In the genomic region with DNA sequence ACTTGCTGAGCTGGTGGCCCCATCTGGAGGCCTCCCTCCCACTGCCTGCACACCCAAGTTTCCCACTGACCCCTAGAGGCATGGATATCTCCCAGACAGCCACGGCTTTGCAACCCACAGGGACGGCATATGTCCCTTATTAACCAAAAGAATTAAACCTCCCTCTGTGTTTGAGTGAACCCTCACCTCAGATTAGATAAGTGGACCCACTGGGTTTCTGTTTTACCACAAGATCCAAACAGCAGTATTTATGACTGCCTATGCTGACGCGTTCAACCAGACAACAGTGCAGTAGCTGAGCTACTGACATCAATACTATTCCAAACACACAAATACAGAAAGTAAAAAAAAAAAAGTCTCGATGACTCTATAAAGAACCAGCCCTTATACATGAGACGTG, we compare ENCODE assay signal across 28 mouse cellular contexts. TPM values are rescaled to one million over a fixed set of nuclear protein-coding genes. Genes with fewer than 3 reads are reported as not detected.
DNase-seq lines count a peak whose midpoint lies in the region; ATAC-seq and TF ChIP-seq lines count a peak whose summit lies in the region.
"Had no signal": no experiment of that assay in that cellular context is flagged by ENCODE, and none has a peak within 500 bp of the region (broad histone marks: within the 10 kb centered on the region; RNA-seq: fewer than 3 reads in every experiment).

No protein-coding gene starts in this region.

- WGBS in heart, postnatal 0 days, result 60% methylated on average over 6 of the region's 6 CpGs
- 22% methylated on average over 6 of the region's 6 CpGs for WGBS in liver, embryonic 14.5 days (ENCODE audit: insufficient replicate concordance)

- 0 out of 2 replicates have a peak, but pooled peaks cover 3% of the 10 kb centered on the region for H3K4me1 ChIP-seq in heart, postnatal 0 days (ENCODE audit: control insufficient read depth, insufficient read depth)
- peaks cover 90% of the 10 kb centered on the region for H3K4me1 ChIP-seq in megakaryocyte, embryonic 14.5 days
- H3K4me1 ChIP-seq in liver, embryonic 14.5 days (replicated peaks; ENCODE audit: control insufficient read depth in 2 of 2, insufficient read depth in 2 of 2, low read length in 1 of 2), result peaks cover 0 to 22% of the 10 kb centered on the region in 2 experiments; a peak in 2 of 4 replicates
- H3K4me1 ChIP-seq: midbrain, embryonic 15.5 days; neural tube, embryonic 12.5 days had no signal

- 0 out of 2 replicates have a peak, but pooled peaks have one; percentile 3 for TF ChIP-seq CTCF in heart, postnatal 0 days (IDR thresholded peaks at IDR 0.05; ENCODE audit: low read depth)
- 0 out of 2 replicates have a peak, but pooled peaks have one; percentile 12 for TF ChIP-seq CTCF in liver, embryonic 14.5 days (IDR thresholded peaks at IDR 0.05; ENCODE audit: low read depth)

- DNase-seq in heart, postnatal 0 days (ENCODE audit: low spot score), result no peak
- no peak for DNase-seq in heart, postnatal 10 days
- no peak for DNase-seq in liver, embryonic 14.5 days (ENCODE audit: low read depth in 3 of 3, low spot score in 3 of 3)
- DNase-seq in thymus, postnatal 4 days, result no peak
- DNase-seq in layer of hippocampus, postnatal 10 days (ENCODE audit: low spot score in 2 of 2), result no peak
- DNase-seq: adrenal gland, adult 8-10 months; B cell, adult 2 months; cerebellum, adult 18-20 months; cerebellum, postnatal 25 days; forebrain, postnatal 0 days; heart, postnatal 14 days; kidney, adult 18-20 months; kidney, postnatal 4 days; lung, postnatal 10 days; retina, postnatal 1 day; right cerebral cortex, postnatal 25 days; spleen, adult 18-20 months had no signal

- H3K9ac ChIP-seq in heart, postnatal 0 days (replicated peaks; ENCODE audit: low read depth, low read length), result no peak overlapping the region
- no peak overlapping the region for H3K9ac ChIP-seq in liver, embryonic 14.5 days (replicated peaks)
- H3K9ac ChIP-seq: forebrain, postnatal 0 days; limb, embryonic 12.5 days; midbrain, embryonic 15.5 days; neural tube, embryonic 12.5 days had no signal

- 0 out of 2 replicates have a peak, but pooled peaks cover 5% of the 10 kb centered on the region for H3K36me3 ChIP-seq in heart, postnatal 0 days (replicated peaks; ENCODE audit: control insufficient read depth, insufficient read depth, low read length)
- peaks cover 28% of the 10 kb centered on the region for H3K36me3 ChIP-seq in megakaryocyte, embryonic 14.5 days (replicated peaks; ENCODE audit: low read length)
- H3K36me3 ChIP-seq in liver, embryonic 14.5 days (replicated peaks; ENCODE audit: control insufficient read depth, insufficient read depth, low read depth), result no peaks in the 10 kb centered on the region
- H3K36me3 ChIP-seq: heart, embryonic 10.5 days; limb, embryonic 12.5 days; midbrain, embryonic 15.5 days; neural tube, embryonic 12.5 days had no signal

- no peak for ATAC-seq in heart, postnatal 0 days (ENCODE audit: insufficient read depth, low read depth)
- ATAC-seq in megakaryocyte, adult 5-6 weeks (ENCODE audit: poor library complexity, severe bottlenecking), result no peak
- no peak for ATAC-seq in liver, embryonic 14.5 days (ENCODE audit: insufficient read depth)
- ATAC-seq: activated CD4-positive, CD25-positive, alpha-beta regulatory T cell, adult 4 months; forebrain, postnatal 0 days; hindbrain, postnatal 0 days; midbrain, embryonic 15.5 days had no signal

- no peaks in the 10 kb centered on the region for H3K9me3 ChIP-seq in heart, postnatal 0 days (replicated peaks; ENCODE audit: control insufficient read depth, low read length)
- no peaks in the 10 kb centered on the region for H3K9me3 ChIP-seq in megakaryocyte, embryonic 14.5 days
- H3K9me3 ChIP-seq in liver, embryonic 14.5 days (ENCODE audit: control insufficient read depth, low read length), result no peaks in the 10 kb centered on the region
- H3K9me3 ChIP-seq: embryonic facial prominence, embryonic 10.5 days; forebrain, embryonic 10.5 days; heart, embryonic 10.5 days; limb, embryonic 12.5 days; midbrain, embryonic 15.5 days; neural tube, embryonic 12.5 days had no signal

- H3K4me2 ChIP-seq in heart, postnatal 0 days (ENCODE audit: low read depth, low read length), result no peak overlapping the region
- no peak overlapping the region for H3K4me2 ChIP-seq in liver, embryonic 14.5 days (ENCODE audit: low read depth)
- H3K4me2 ChIP-seq: limb, embryonic 12.5 days; midbrain, embryonic 15.5 days; neural tube, embryonic 12.5 days had no signal

- no peak overlapping the region for H3K27ac ChIP-seq in heart, postnatal 0 days (ENCODE audit: low read depth)
- no peak overlapping the region for H3K27ac ChIP-seq in liver, embryonic 14.5 days
- H3K27ac ChIP-seq: embryonic facial prominence, embryonic 10.5 days; heart, embryonic 10.5 days; hindbrain, postnatal 0 days; limb, embryonic 12.5 days; midbrain, embryonic 15.5 days; neural tube, embryonic 12.5 days had no signal

- H3K27me3 ChIP-seq in heart, postnatal 0 days (ENCODE audit: control insufficient read depth, insufficient read depth, low read length), result no peaks in the 10 kb centered on the region
- H3K27me3 ChIP-seq in megakaryocyte, embryonic 14.5 days (replicated peaks), result no peaks in the 10 kb centered on the region
- no peaks in the 10 kb centered on the region; the same call in 1 of the 2 replicates for H3K27me3 ChIP-seq in liver, embryonic 14.5 days (ENCODE audit: control insufficient read depth, insufficient read depth, low read length)
- H3K27me3 ChIP-seq: CH12.LX; midbrain, embryonic 15.5 days; neural tube, embryonic 12.5 days had no signal

- intact Hi-C loops in heart, postnatal 10 days (cut with DNase I), result no loop called here

- TF ChIP-seq EP300 in heart, postnatal 0 days (IDR thresholded peaks at IDR 0.05; ENCODE audit: low read depth), result no peak
- no peak for TF ChIP-seq EP300 in liver, embryonic 14.5 days (IDR thresholded peaks at IDR 0.05; ENCODE audit: low read depth)

- H3K4me3 ChIP-seq in heart, postnatal 0 days (ENCODE audit: low read depth, low read length), result no peak overlapping the region
- H3K4me3 ChIP-seq in megakaryocyte, embryonic 14.5 days (replicated peaks), result peak overlapping the region; percentile 73
- H3K4me3 ChIP-seq in liver, embryonic 14.5 days (ENCODE audit: insufficient read depth in 1 of 2, low read depth in 2 of 2, low read length in 2 of 2), result no peak overlapping the region
- H3K4me3 ChIP-seq: embryonic facial prominence, embryonic 10.5 days; forebrain, embryonic 10.5 days; heart, embryonic 10.5 days; limb, embryonic 12.5 days; midbrain, embryonic 15.5 days; neural tube, embryonic 12.5 days had no signal

RNA-seq across cellular contexts. Expression of a gene that starts 29.4 kb away (rescaled TPM):
- 54.7 and 65.0 TPM in 2 replicates for total RNA-seq in heart, postnatal 0 days (2014; rRNA removed; ENCODE audit: low replicate concordance)
- polyA plus RNA-seq in heart, postnatal 0 days (2015; fragmentation: Nextera tagmentation; extraction: Ambion mirVana), result 1.8 and 5.0 TPM in 2 replicates
- 100 to 1,000 TPM in 1 of 2 experiments, 10 to 100 TPM in 1; 25.5 to 199 TPM for total RNA-seq in heart, postnatal 10 days (2021)
- polyA plus RNA-seq in megakaryocyte, embryonic 14.5 days (2012; ENCODE audit: insufficient read depth, low replicate concordance), result 1.00 and 1.8 TPM in 2 replicates
- 1.9 and 3.0 TPM in 2 replicates for total RNA-seq in megakaryocyte, adult 5-6 weeks (2015)
- total RNA-seq in megakaryocyte, adult 5-6 weeks (2017), result 2.2 and 2.7 TPM in 2 replicates
- polyA plus RNA-seq in liver, embryonic 14.5 days (2012; rRNA removed), result 0.24 and 0.26 TPM in 2 replicates
- 0.24 and 0.30 TPM in 2 replicates for polyA plus RNA-seq in liver, embryonic 14.5 days (2014; fragmentation: Nextera tagmentation; extraction: Ambion mirVana)
- 10 to 100 TPM; 58.2 to 66.3 TPM for total RNA-seq in layer of hippocampus, postnatal 10 days (2021)
- polyA plus RNA-seq: activated CD4-positive, CD25-positive, alpha-beta regulatory T cell, adult 4 months had no signal

Comparison
In these comparisons a context has a peak if more than half of its experiments do, and no peak if none do; other contexts are left out.
1. RNA of a gene that starts 29.4 kb away (total RNA-seq): 25.5 to 199 TPM in heart, postnatal 10 days, 58.2 to 66.3 TPM in layer of hippocampus, postnatal 10 days and 54.7 to 65.0 TPM in heart, postnatal 0 days; 1.9 to 3.0 TPM in megakaryocyte, adult 5-6 weeks; every median in the first group is over 4 times any median in the second.